Mouse (Mus musculus) spleen, adult 2 months (tissue): Measurements from ENCODE around the gene Arhgap21. TPM values are rescaled to one million over a fixed set of nuclear protein-coding genes. Genes with fewer than 3 reads are reported as not detected.

Experiments used
- DNase-seq, 2 experiments: peaks; one replicate each; pipeline versions ENCODE4 v3.0.0 to v3.0.0-alpha.2; 2012 to 2021; ENCODE audit warnings: low spot score in 2 of 2, low read depth in 1 of 2
- H3K27ac ChIP-seq: fragments of 200-500 bp; 2 replicates; pipeline ENCODE4 v1.5.1; 2012; ENCODE audit warnings: low read length, inconsistent platforms; ENCODE audit not compliant: insufficient read depth
- H3K27me3 ChIP-seq: fragments of 200-500 bp; 2 replicates; pipeline ENCODE4 v1.6.1; 2012; ENCODE audit warnings: mild to moderate bottlenecking, moderate library complexity, low read length, inconsistent platforms; ENCODE audit not compliant: control insufficient read depth, insufficient read depth
- H3K36me3 ChIP-seq: fragments of 200-500 bp; 2 replicates; pipeline ENCODE4 v1.6.1; 2012; ENCODE audit warnings: mild to moderate bottlenecking, low read length, inconsistent platforms; ENCODE audit not compliant: control insufficient read depth, insufficient read depth
- H3K4me1 ChIP-seq: fragments of 200-500 bp; 2 replicates; pipeline ENCODE4 v1.6.1; 2011; ENCODE audit warnings: inconsistent platforms; ENCODE audit not compliant: control insufficient read depth, insufficient read depth, insufficient read length
- H3K4me3 ChIP-seq: fragments of 200-500 bp; 2 replicates; pipeline ENCODE4 v1.5.1; 2011; ENCODE audit warnings: mild to moderate bottlenecking, inconsistent platforms; ENCODE audit not compliant: insufficient read depth, insufficient read length; ENCODE audit errors: extremely low read depth
- CTCF ChIP-seq: fragments of 200-500 bp; IDR thresholded peaks from 2 replicates; pipeline ENCODE4 v1.5.1; 2011; ENCODE audit warnings: mild to moderate bottlenecking, inconsistent platforms; ENCODE audit not compliant: insufficient read depth, insufficient read length, insufficient replicate concordance; ENCODE audit errors: extremely low read depth
- POLR2A ChIP-seq: fragments of 200-500 bp; IDR thresholded peaks from 2 replicates; pipeline ENCODE4 v1.6.1; 2011; ENCODE audit warnings: low read depth, low read length, inconsistent platforms
- WGBS: fragments of 180-500 bp; shearing (Covaris S2); methylation state at CpG from one replicate; pipeline ENCODE4 v1.1.7; 2018; 5-methylcytosine and 5-hydroxymethylcytosine counted together
- polyA plus RNA-seq: library from polyadenylated mRNA; depleted of rRNA; stranded (reverse); fragments of >200 nt; gene quantifications from 2 replicates; pipeline ENCODE4 v1.2.3, GENCODE M21; 2012

Gene Arhgap21
- polyA plus RNA-seq, 1 experiment: 3.4 TPM

- Histone ChIP-seq H3K27ac (no peak overlapping the region), H3K36me3 (no peaks in the 10 kb centered on the region), H3K4me1 (no peaks in the 10 kb centered on the region), H3K27me3 (no peaks in the 10 kb centered on the region), H3K4me3 (no peak overlapping the region)
- no peak for TF ChIP-seq CTCF
- TF ChIP-seq POLR2A: no peak
- WGBS: 82% methylated on average over 5 of the region's 5 CpGs
- no peak for DNase-seq
Measured at GRCm38 (mm10) chr2:21001156-21001555, 32.5 kb upstream of the Arhgap21 start.

- 85% methylated on average over 2 of the region's 2 CpGs for WGBS
- H3K27me3 ChIP-seq: no peaks in the 10 kb centered on the region
- no peaks in the 10 kb centered on the region for H3K36me3 ChIP-seq
- DNase-seq: no peak
- no peak overlapping the region for H3K27ac ChIP-seq
- TF ChIP-seq CTCF (no peak), POLR2A (no peak)
- no peak overlapping the region for H3K4me3 ChIP-seq
- no peaks in the 10 kb centered on the region for H3K4me1 ChIP-seq
Measured at GRCm38 (mm10) chr2:20995547-20995946, 26.9 kb upstream of the Arhgap21 start.

GRCm38 (mm10) chr2:20991508-20991907 is 22.8 kb upstream of the Arhgap21 start:
- TF ChIP-seq CTCF: no peak
- TF ChIP-seq POLR2A: no peak
- Histone ChIP-seq H3K4me1 (no peaks in the 10 kb centered on the region), H3K27me3 (no peaks in the 10 kb centered on the region), H3K36me3 (no peaks in the 10 kb centered on the region), H3K4me3 (no peak overlapping the region), H3K27ac (no peak overlapping the region)
- DNase-seq: no peak
- WGBS: 90% methylated on average over 2 of the region's 2 CpGs

- Histone ChIP-seq H3K4me3 (no peak overlapping the region), H3K4me1 (no peaks in the 10 kb centered on the region), H3K27me3 (no peaks in the 10 kb centered on the region), H3K36me3 (no peaks in the 10 kb centered on the region), H3K27ac (no peak overlapping the region)
- no peak for DNase-seq
- WGBS: 85% methylated on average over 2 of the region's 2 CpGs
- TF ChIP-seq CTCF (no peak), POLR2A (no peak)
Measured at GRCm38 (mm10) chr2:20990907-20991306, 22.2 kb upstream of the Arhgap21 start.

- no peak for DNase-seq
- no peaks in the 10 kb centered on the region for H3K27me3 ChIP-seq
- H3K4me3 ChIP-seq: no peak overlapping the region
- H3K36me3 ChIP-seq: no peaks in the 10 kb centered on the region
- H3K27ac ChIP-seq: no peak overlapping the region
- over 99% methylated on average over 3 of the region's 3 CpGs for WGBS
- H3K4me1 ChIP-seq: no peaks in the 10 kb centered on the region
- TF ChIP-seq POLR2A (no peak), CTCF (no peak)
Measured at GRCm38 (mm10) chr2:20990056-20990455, 21.4 kb upstream of the Arhgap21 start.

- Histone ChIP-seq H3K4me1 (no peaks in the 10 kb centered on the region), H3K4me3 (no peak overlapping the region), H3K27ac (no peak overlapping the region), H3K27me3 (no peaks in the 10 kb centered on the region), H3K36me3 (no peaks in the 10 kb centered on the region)
- TF ChIP-seq POLR2A (no peak), CTCF (no peak)
- 85% methylated on average over 3 of the region's 3 CpGs for WGBS
- DNase-seq: no peak
Measured at GRCm38 (mm10) chr2:20987822-20988221, 19.1 kb upstream of the Arhgap21 start.

GRCm38 (mm10) chr2:20978726-20979125 is 10.0 kb upstream of the Arhgap21 start:
- H3K4me1 ChIP-seq: no peaks in the 10 kb centered on the region
- no peaks in the 10 kb centered on the region; the same call in 1 of the 2 replicates for H3K27me3 ChIP-seq
- DNase-seq: no peak
- H3K27ac ChIP-seq: no peak overlapping the region
- no peak overlapping the region for H3K4me3 ChIP-seq
- WGBS: 65% methylated on average over 8 of the region's 8 CpGs
- no peaks in the 10 kb centered on the region for H3K36me3 ChIP-seq
- no peak for TF ChIP-seq POLR2A
- no peak for TF ChIP-seq CTCF
